Mouse (Mus musculus): ENCODE measurements around the gene Rbm4b. TPM values are rescaled to one million over a fixed set of nuclear protein-coding genes. Genes with fewer than 3 reads are reported as not detected.
A peak's percentile ranks its signal among the peaks of the same experiment; 100 is the strongest.
"Not testable (repeated sequence)": the region's sequence is repeated elsewhere in the genome, so short reads cannot be mapped to it uniquely, and the experiment has no call there.

Gene Rbm4b
- polyA plus RNA-seq, 1 experiment from 2014 or later: 65.1 TPM

DNA sequence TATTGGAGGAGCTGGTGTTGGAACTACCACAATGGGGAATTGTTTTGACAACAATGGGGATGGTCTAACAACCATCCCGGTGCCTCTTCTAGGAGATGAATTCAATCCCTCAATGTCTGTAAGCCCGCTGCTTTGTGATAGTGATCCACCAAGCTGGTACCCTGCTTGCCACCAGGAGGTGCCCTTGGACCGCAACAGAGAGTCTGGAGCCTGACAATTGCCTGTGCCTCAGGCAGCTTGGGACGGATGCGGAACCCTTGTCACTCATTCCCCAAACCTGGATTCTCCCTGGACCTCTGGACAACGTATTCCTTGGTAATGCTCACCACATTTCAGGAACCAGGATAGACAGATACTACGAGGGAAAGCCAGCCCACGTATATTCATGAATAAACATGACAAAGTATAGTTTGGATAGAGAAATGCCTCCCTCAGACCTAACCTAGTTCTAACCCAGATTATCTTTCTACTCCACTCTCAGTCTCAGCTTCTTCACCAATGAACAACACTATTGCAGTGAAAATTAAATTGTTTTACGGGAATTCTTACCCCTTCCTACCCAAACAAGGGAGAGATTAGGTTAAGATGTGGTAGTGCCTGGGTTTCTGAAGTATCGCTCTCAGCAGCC, 618 bp upstream of the Rbm4b start:
- no peaks in the 10 kb centered on the region for H3K9me3 ChIP-seq (ENCODE audit: low read depth, low read length)
- H3K27ac ChIP-seq (ENCODE audit: low read depth): peak overlapping the region; percentile 91
- peak overlapping the region; percentile 75 for H3K4me2 ChIP-seq
- H3K27me3 ChIP-seq (ENCODE audit: insufficient read depth, low read length): no peaks in the 10 kb centered on the region
- 0% methylated on average over 10 of the region's 10 CpGs for WGBS
- H3K9ac ChIP-seq: peak overlapping the region; percentile 17
- ATAC-seq (ENCODE audit: insufficient read depth) (peak; percentile 76), DNase-seq (peak; percentile 94)
- H3K4me3 ChIP-seq (ENCODE audit: low read depth, low read length): peak overlapping the region; percentile 60
- H3K4me1 ChIP-seq (ENCODE audit: insufficient read depth): peaks cover 6% of the 10 kb centered on the region; the same call in 1 of the 2 replicates
- TF ChIP-seq CTCF (IDR thresholded peaks at IDR 0.05; ENCODE audit: low read depth): peak; percentile 95
- H3K36me3 ChIP-seq (ENCODE audit: insufficient read depth): peaks cover 25% of the 10 kb centered on the region

DNA sequence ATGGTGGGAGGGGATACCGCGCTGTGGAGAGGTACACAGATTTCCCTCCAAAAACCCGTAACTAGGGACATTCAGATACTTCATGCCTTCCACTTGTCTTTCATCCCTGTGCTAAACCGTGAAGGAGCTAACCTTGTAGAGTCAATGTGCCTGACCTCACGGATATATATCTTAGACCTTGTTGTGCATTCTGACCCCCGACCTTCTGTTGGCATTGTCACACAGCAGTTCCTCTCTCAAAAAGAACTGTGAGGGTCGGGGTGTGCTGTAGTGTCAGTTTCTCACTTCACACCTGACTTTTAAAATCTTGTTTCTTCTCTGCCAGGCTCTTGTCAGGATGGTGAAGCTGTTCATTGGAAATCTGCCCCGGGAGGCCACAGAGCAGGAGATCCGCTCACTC, 624 bp downstream of the Rbm4b start:
- ATAC-seq (ENCODE audit: insufficient read depth): no peak
- H3K9me3 ChIP-seq (ENCODE audit: low read depth, low read length): no peaks in the 10 kb centered on the region
- peak overlapping the region; percentile 60 for H3K4me3 ChIP-seq (ENCODE audit: low read depth, low read length)
- peak overlapping the region; percentile 73 for H3K9ac ChIP-seq
- peaks cover 6% of the 10 kb centered on the region; the same call in 1 of the 2 replicates for H3K4me1 ChIP-seq (ENCODE audit: insufficient read depth)
- no peak for TF ChIP-seq CTCF (IDR thresholded peaks at IDR 0.05; ENCODE audit: low read depth)
- peaks cover 38% of the 10 kb centered on the region for H3K36me3 ChIP-seq (ENCODE audit: insufficient read depth)
- H3K27me3 ChIP-seq (ENCODE audit: insufficient read depth, low read length): no peaks in the 10 kb centered on the region
- no peak for DNase-seq
- under 1% methylated on average over 9 of the region's 9 CpGs for WGBS
- H3K27ac ChIP-seq (ENCODE audit: low read depth): peak overlapping the region; percentile 91
- peak overlapping the region; percentile 75 for H3K4me2 ChIP-seq

DNA sequence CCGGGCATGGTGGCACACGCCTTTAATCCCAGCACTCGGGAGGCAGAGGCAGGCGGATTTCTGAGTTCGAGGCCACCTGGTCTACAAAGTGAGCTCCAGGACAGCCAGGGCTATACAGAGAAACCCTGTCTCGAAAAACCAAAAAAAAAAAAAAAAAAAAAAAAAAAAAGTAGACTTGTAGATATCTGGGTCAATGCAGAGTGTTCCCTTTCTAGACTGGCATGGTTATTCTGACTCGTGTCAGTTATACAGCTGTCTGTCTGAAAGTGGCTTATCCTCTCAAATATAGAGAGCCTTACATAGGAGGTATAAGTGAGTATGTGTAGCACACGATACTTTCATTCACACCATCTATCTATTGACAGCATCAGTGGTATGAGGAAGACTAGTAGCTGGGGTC, 4.2 kb downstream of the Rbm4b start:
- not testable (repeated sequence) for H3K27ac ChIP-seq (ENCODE audit: low read depth); H3K9ac ChIP-seq; DNase-seq; H3K4me3 ChIP-seq (ENCODE audit: low read depth, low read length); H3K27me3 ChIP-seq (ENCODE audit: insufficient read depth, low read length); ATAC-seq (ENCODE audit: insufficient read depth); H3K4me2 ChIP-seq; H3K9me3 ChIP-seq (ENCODE audit: low read depth, low read length); H3K4me1 ChIP-seq (ENCODE audit: insufficient read depth)
- 87% methylated on average over 8 of the region's 8 CpGs for WGBS
- peaks cover 73% of the 10 kb centered on the region for H3K36me3 ChIP-seq (ENCODE audit: insufficient read depth)

DNA sequence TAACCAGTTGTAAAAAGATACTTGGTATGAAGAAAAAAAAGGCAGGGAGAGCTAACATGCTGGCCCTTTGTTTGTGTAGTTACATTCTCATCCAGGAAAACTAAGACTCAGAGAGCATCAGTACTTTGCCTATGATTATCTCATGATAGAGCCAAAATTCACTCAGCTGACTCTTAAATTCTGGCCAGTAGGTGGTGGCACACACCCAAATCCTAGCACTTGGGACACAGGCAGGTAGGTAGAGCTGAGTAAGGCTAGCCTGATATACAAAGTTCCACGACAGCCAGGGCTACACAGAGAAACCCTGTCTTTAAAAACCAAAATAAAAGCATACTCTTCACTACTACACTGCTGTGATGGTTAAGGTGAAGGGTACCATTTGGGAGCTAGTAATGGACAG, 6.6 kb downstream of the Rbm4b start:
- peak; percentile 26; the same call in 1 of the 2 replicates for TF ChIP-seq CTCF (IDR thresholded peaks at IDR 0.05; ENCODE audit: low read depth)
- H3K36me3 ChIP-seq (ENCODE audit: insufficient read depth): peaks cover 90% of the 10 kb centered on the region

DNA sequence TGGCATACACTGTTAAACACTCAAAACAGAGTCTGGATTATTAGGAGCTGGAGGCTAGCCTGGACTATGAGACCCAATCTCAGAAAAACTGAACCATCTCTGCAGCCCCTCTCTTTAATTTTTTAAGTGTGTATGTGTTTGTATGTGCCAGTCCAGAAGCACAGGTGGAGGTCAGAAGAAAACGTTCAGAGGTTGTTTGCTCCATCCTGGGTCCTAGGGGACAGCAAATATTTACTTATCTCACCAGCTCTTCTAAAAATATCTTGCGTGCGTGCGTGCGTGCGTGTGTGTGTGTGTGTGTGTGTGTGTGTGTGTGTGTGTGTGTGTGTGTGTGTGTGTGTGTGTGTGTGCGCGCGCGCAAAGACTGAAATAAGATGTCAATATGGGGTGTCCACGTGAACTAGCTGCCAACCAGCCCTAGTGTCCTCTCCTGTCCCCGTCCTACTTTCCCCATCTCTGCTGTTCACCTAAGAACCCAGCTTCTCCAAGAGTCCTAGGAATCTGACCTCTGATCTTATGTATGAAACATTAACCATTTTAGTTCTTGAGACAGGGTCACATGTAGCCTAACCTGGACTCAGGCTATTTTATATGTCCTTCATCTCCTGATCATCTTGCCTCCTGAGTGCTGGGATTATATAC, 11.3 kb downstream of the Rbm4b start:
- no peak for ATAC-seq (ENCODE audit: insufficient read depth)

More for the DNA sequence above, 6.6 kb downstream of the Rbm4b start:
- Histone ChIP-seq H3K27ac (ENCODE audit: low read depth) (no peak overlapping the region), H3K4me3 (ENCODE audit: low read depth, low read length) (no peak overlapping the region), H3K4me1 (ENCODE audit: insufficient read depth) (peaks cover 2% of the 10 kb centered on the region; the same call in 1 of the 2 replicates), H3K27me3 (ENCODE audit: insufficient read depth, low read length) (no peaks in the 10 kb centered on the region), H3K9ac (no peak overlapping the region), H3K9me3 (ENCODE audit: low read depth, low read length) (no peaks in the 10 kb centered on the region), H3K4me2 (no peak overlapping the region)
- no peak for ATAC-seq (ENCODE audit: insufficient read depth)
- 61% methylated on average over 1 of the region's 1 CpGs for WGBS
- no peak for DNase-seq

DNA sequence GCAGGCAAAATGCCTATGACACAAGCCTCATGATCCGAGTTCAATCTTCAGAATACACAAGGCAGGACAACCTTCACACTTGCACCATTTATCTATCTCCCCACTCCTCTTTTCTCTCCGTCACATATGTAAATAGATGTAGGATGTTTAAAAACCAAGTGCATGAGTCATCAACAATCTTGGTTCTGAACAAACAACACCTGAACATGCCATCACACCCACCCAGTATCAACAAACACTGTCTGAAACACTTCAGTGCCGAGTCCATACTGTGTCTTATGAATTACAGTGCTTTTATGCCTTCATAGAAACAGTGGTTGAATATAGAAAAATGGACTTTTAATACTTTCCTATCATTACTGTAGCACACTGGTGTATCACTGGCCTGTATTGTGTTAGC, 16.5 kb downstream of the Rbm4b start:
- Histone ChIP-seq H3K4me3 (ENCODE audit: low read depth, low read length) (no peak overlapping the region), H3K36me3 (ENCODE audit: insufficient read depth) (peaks cover 95% of the 10 kb centered on the region), H3K9ac (no peak overlapping the region), H3K4me2 (no peak overlapping the region), H3K9me3 (ENCODE audit: low read depth, low read length) (no peaks in the 10 kb centered on the region), H3K4me1 (ENCODE audit: insufficient read depth) (no peaks in the 10 kb centered on the region), H3K27ac (ENCODE audit: low read depth) (no peak overlapping the region), H3K27me3 (ENCODE audit: insufficient read depth, low read length) (no peaks in the 10 kb centered on the region)
- 45% methylated on average over 3 of the region's 3 CpGs for WGBS
- DNase-seq (no peak), ATAC-seq (ENCODE audit: insufficient read depth) (no peak)
- TF ChIP-seq CTCF (IDR thresholded peaks at IDR 0.05; ENCODE audit: low read depth): no peak

More for the DNA sequence above, 11.3 kb downstream of the Rbm4b start:
- Histone ChIP-seq H3K9me3 (ENCODE audit: low read depth, low read length) (no peaks in the 10 kb centered on the region), H3K4me2 (no peak overlapping the region), H3K4me3 (ENCODE audit: low read depth, low read length) (no peak overlapping the region), H3K27ac (ENCODE audit: low read depth) (no peak overlapping the region), H3K27me3 (ENCODE audit: insufficient read depth, low read length) (no peaks in the 10 kb centered on the region), H3K4me1 (ENCODE audit: insufficient read depth) (no peaks in the 10 kb centered on the region), H3K36me3 (ENCODE audit: insufficient read depth) (peaks cover 95% of the 10 kb centered on the region), H3K9ac (no peak overlapping the region)
- DNase-seq: no peak
- 71% methylated on average over 12 of the region's 12 CpGs for WGBS
- no peak for TF ChIP-seq CTCF (IDR thresholded peaks at IDR 0.05; ENCODE audit: low read depth)

DNA sequence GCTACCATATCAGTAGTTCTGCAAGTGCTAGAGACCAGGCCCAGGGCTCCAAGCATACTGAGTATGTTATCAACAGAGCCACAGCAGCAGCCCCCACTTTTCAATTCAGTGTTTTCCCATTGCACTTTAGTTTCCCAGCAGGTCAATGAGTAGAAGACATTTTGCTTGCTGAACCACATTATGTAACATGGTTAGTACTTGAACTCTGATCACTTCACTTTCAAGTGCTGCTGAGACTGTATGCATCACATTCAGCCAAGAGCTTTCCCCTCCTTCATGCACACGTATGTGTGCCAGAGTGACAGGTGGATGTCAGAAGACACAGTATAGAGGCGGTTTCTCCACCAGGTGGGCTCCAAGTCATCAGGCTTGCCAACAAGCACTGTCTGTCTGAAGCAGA, 26.6 kb downstream of the Rbm4b start:
- no peak for ATAC-seq (ENCODE audit: insufficient read depth)
- 76% methylated on average over 2 of the region's 2 CpGs for WGBS
- no peak overlapping the region for H3K9ac ChIP-seq
- no peak for TF ChIP-seq CTCF (IDR thresholded peaks at IDR 0.05; ENCODE audit: low read depth)
- H3K4me1 ChIP-seq (ENCODE audit: insufficient read depth): no peaks in the 10 kb centered on the region
- H3K4me3 ChIP-seq (ENCODE audit: low read depth, low read length): no peak overlapping the region
- no peaks in the 10 kb centered on the region for H3K27me3 ChIP-seq (ENCODE audit: insufficient read depth, low read length)
- no peak for DNase-seq
- no peak overlapping the region for H3K4me2 ChIP-seq
- peaks cover 91% of the 10 kb centered on the region for H3K36me3 ChIP-seq (ENCODE audit: insufficient read depth)
- no peak overlapping the region for H3K27ac ChIP-seq (ENCODE audit: low read depth)
- no peaks in the 10 kb centered on the region for H3K9me3 ChIP-seq (ENCODE audit: low read depth, low read length)

Data from lung, embryonic 14.5 days (tissue).